Mouse (Mus musculus) erythroblast, embryonic 14.5 days (primary cell): Measurements from ENCODE around the gene Pygo1.

Source experiments
- GATA1 ChIP-seq: IDR thresholded peaks from 2 replicates; pipeline ENCODE4 v1.6.1; 2012; ENCODE audit warnings: low read length, inconsistent platforms, mixed read lengths
- TAL1 ChIP-seq: IDR thresholded peaks from 3 replicates; pipeline ENCODE4 v1.6.1; 2012; ENCODE audit warnings: low read length, inconsistent platforms, mixed read lengths

DNA sequence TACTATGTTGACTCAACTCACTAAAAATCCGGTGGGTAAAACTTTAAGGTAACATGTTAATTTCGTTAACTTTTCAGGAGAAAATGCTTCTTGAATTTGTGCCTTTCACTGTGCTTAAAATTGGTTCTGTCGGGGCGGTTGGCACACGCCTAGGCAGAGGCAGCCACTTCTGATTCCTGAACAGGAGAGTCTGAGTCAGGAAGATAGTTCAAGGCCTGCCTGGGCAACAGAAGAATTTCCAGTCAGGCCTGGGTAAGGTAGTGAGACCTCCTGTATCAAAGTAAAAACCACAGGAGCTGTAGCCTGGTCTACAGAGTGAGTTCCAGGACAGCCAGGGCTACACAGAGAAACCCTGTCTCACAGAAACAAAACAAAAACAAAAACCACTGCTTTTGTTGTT lies 67.1 kb downstream of the Pygo1 start:
- TF ChIP-seq GATA1, result no peak
- no peak for TF ChIP-seq TAL1
